Comparison of ENCODE assay signal across 9 mouse cellular contexts in the genomic region with DNA sequence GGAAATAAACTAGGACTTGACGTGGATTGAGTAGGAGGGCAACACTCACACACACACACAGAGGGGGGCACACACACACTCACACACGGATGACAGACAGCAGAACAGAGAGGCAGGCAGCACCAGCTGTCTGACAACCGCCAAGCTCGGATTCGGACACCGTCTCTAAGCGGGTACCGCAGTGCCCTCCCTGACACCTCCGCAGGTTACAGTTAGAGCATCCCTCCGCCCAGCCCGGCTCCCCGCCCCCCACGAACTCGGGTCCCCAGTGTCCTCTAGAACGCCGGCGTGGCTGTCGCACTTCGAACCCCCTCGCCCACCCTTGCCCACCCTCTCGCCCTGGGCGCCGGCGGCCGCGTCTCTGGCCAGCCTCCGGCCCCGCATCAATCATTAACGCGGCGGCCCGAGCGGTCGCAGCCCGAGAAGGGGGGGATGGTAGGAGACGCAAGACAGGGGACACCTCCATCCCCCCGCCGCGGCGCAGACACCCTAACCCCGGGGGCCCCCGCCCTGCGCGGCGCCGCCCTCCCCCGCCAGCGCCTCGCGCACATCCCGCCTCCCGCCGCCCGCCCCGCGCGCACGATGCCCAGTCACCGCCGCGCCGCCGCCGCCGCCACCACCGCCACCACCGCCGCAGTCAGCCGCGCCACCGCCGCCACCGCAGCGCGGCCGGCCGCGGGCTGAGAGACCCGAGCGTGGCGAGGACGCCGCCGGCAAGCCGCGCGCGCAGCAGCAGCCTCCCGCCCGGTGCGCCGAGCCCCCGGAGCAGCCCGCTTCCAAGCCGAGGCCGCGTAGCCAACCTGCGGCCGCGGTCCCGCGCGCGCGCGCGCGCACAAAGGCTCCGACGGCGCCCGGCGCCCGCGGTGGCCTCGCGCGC. TPM values are rescaled to one million over a fixed set of nuclear protein-coding genes. Genes with fewer than 3 reads are reported as not detected.
A peak's percentile ranks its signal among the peaks of the same experiment; 100 is the strongest.
DNase-seq lines count a peak whose midpoint lies in the region; ATAC-seq lines count a peak whose summit lies in the region.
"Had no signal": no experiment of that assay in that cellular context is flagged by ENCODE, and none has a peak within 500 bp of the region (broad histone marks: within the 10 kb centered on the region; RNA-seq: fewer than 3 reads in every experiment).

TSS of gene Paqr9 (plus strand) at position 599 of the 877 bp plus-strand sequence.

- whole genome bisulfite sequencing in forebrain, embryonic 15.5 days, result under 1% methylated on average over 53 of the region's 118 CpGs
- under 1% methylated on average over 55 of the region's 118 CpGs for WGBS in hindbrain, embryonic 13.5 days
- WGBS in midbrain, embryonic 11.5 days, result under 1% methylated on average over 61 of the region's 118 CpGs

- peak; percentile 75 for DNase-seq in adrenal gland, adult 2 months
- DNase-seq in adrenal gland, postnatal 4 days (ENCODE audit: low spot score in 2 of 2), result no peak
- DNase-seq in cerebellum, adult 18-20 months, result peak; percentile 77 to 86
- peak; percentile 44 to 54 for DNase-seq in layer of hippocampus, postnatal 25 days (ENCODE audit: extremely low spot score in 1 of 2, low spot score in 1 of 2)
- peak; percentile 92 for DNase-seq in midbrain, embryonic 11.5 days (ENCODE audit: low spot score, missing footprints)
- DNase-seq in spleen, postnatal 4 days (ENCODE audit: low spot score in 2 of 2), result peak; percentile 78 to 89

- peak within 1 kb of the TSS; percentile 59; the same call in 1 of the 2 replicates for H3K27ac ChIP-seq in forebrain, embryonic 15.5 days (replicated peaks)
- H3K27ac ChIP-seq in hindbrain, embryonic 13.5 days, result peak within 1 kb of the TSS; percentile 85
- H3K27ac ChIP-seq in midbrain, embryonic 11.5 days (ENCODE audit: low read depth, low read length), result no peak within 1 kb of the TSS
- H3K27ac ChIP-seq: macrophage had no signal

- peak within 1 kb of the TSS; percentile 74 for H3K4me3 ChIP-seq in forebrain, embryonic 15.5 days
- H3K4me3 ChIP-seq in hindbrain, embryonic 13.5 days, result peak within 1 kb of the TSS; percentile 67
- H3K4me3 ChIP-seq in midbrain, embryonic 11.5 days (ENCODE audit: low read depth, low read length), result peak within 1 kb of the TSS; percentile 70

- peaks cover 23% of the 10 kb centered on the region for H3K4me1 ChIP-seq in forebrain, embryonic 15.5 days
- peaks cover 28% of the 10 kb centered on the region for H3K4me1 ChIP-seq in hindbrain, embryonic 13.5 days (replicated peaks)
- H3K4me1 ChIP-seq in midbrain, embryonic 11.5 days (ENCODE audit: control insufficient read depth, insufficient read depth, low read length), result peaks cover 13% of the 10 kb centered on the region

- H3K9ac ChIP-seq in forebrain, embryonic 15.5 days (replicated peaks), result peak within 1 kb of the TSS; percentile 67
- peak within 1 kb of the TSS; percentile 86 for H3K9ac ChIP-seq in hindbrain, embryonic 13.5 days
- peak within 1 kb of the TSS; percentile 66 for H3K9ac ChIP-seq in midbrain, embryonic 11.5 days (ENCODE audit: low read length)

- no peaks in the 10 kb centered on the region for H3K36me3 ChIP-seq in forebrain, embryonic 15.5 days
- H3K36me3 ChIP-seq in hindbrain, embryonic 13.5 days, result no peaks in the 10 kb centered on the region
- no peaks in the 10 kb centered on the region for H3K36me3 ChIP-seq in midbrain, embryonic 11.5 days (ENCODE audit: control insufficient read depth, insufficient read depth, low read length)

- peak within 1 kb of the TSS; percentile 97 for H3K4me2 ChIP-seq in forebrain, embryonic 15.5 days (replicated peaks)
- H3K4me2 ChIP-seq in hindbrain, embryonic 13.5 days, result peak within 1 kb of the TSS; percentile 88
- H3K4me2 ChIP-seq in midbrain, embryonic 11.5 days, result peak within 1 kb of the TSS; percentile 90

- no peaks in the 10 kb centered on the region for H3K9me3 ChIP-seq in forebrain, embryonic 15.5 days
- H3K9me3 ChIP-seq in hindbrain, embryonic 13.5 days, result no peaks in the 10 kb centered on the region
- H3K9me3 ChIP-seq in midbrain, embryonic 11.5 days (ENCODE audit: control insufficient read depth, low read length), result no peaks in the 10 kb centered on the region

- peak; percentile 70 for ATAC-seq in forebrain, embryonic 15.5 days (replicated peaks)
- ATAC-seq in hindbrain, embryonic 13.5 days (ENCODE audit: low FRiP score), result peak; percentile 76
- peak; percentile 75 for ATAC-seq in midbrain, embryonic 11.5 days (ENCODE audit: low FRiP score)

- H3K27me3 ChIP-seq in forebrain, embryonic 15.5 days, result peaks cover 27% of the 10 kb centered on the region
- H3K27me3 ChIP-seq in hindbrain, embryonic 13.5 days, result peaks cover 53% of the 10 kb centered on the region
- peaks cover 46% of the 10 kb centered on the region for H3K27me3 ChIP-seq in midbrain, embryonic 11.5 days (ENCODE audit: control insufficient read depth, insufficient read depth, low read length)

RNA-seq across cellular contexts. Expression of gene Paqr9, which starts in this region (rescaled TPM):
- total RNA-seq in adrenal gland, adult 2 months (2021), result 10 to 100 TPM; 10.4 to 12.1 TPM
- 14.2 and 23.5 TPM in 2 replicates for polyA plus RNA-seq in adrenal gland, adult 2 months (2012; rRNA removed)
- total RNA-seq in adrenal gland, postnatal 4 days (2021), result 10 to 100 TPM in 1 of 2 experiments, 1 to 10 TPM in 1; 3.9 to 14.4 TPM
- 2.9 and 3.2 TPM in 2 replicates for polyA plus RNA-seq in forebrain, embryonic 15.5 days (2015; fragmentation: Nextera tagmentation; extraction: Ambion mirVana)
- 2.7 and 3.1 TPM in 2 replicates for polyA plus RNA-seq in hindbrain, embryonic 13.5 days (2015; fragmentation: Nextera tagmentation; extraction: Ambion mirVana)
- total RNA-seq in layer of hippocampus, postnatal 25 days (2021), result 10 to 100 TPM; 51.9 to 53.2 TPM
- polyA plus RNA-seq in midbrain, embryonic 11.5 days (2014; fragmentation: Nextera tagmentation; extraction: Ambion mirVana), result 0.33 and 0.36 TPM in 2 replicates

Comparison
In these comparisons a context has a peak if more than half of its experiments do, and no peak if none do; other contexts are left out.
1. DNase-seq: peak in adrenal gland, adult 2 months (single experiment), cerebellum, adult 18-20 months (2 of 2), layer of hippocampus, postnatal 25 days (2 of 2) and spleen, postnatal 4 days (2 of 2); none in adrenal gland, postnatal 4 days (0 of 2).
2. Peak in DNase-seq, ATAC-seq, H3K4me3 ChIP-seq, H3K9ac ChIP-seq and H3K4me2 ChIP-seq in midbrain, embryonic 11.5 days; RNA of the gene not detected or under 1 TPM.
3. Peak in every context shown above with its lines, with median percentiles within 50 percentile points of each other: ATAC-seq, H3K4me2 ChIP-seq, H3K4me3 ChIP-seq and H3K9ac ChIP-seq.